Mouse (Mus musculus): ENCODE measurements at regions not wholly inside any gene's neighbourhood (a gene's known extent, or its start where the extent isn't known, plus 50 kb on each side); places are given as distances from the start of the nearest gene placed in this dataset.

GRCm38 (mm10) chr15:93974727-93975126 lies 379.0 kb upstream of the Prickle1 start:
- no peak for DNase-seq (ENCODE audit: low spot score)

- no peak for DNase-seq (ENCODE audit: low spot score)
Observed at GRCm38 (mm10) chr15:93972979-93973378, 377.3 kb upstream of the Prickle1 start.

- no peak for DNase-seq (ENCODE audit: low spot score)
Observed at GRCm38 (mm10) chr15:93961950-93962349, 366.3 kb upstream of the Prickle1 start.

GRCm38 (mm10) chr15:93959931-93960330 lies 364.2 kb upstream of the Prickle1 start:
- DNase-seq (ENCODE audit: low spot score): no peak

- DNase-seq (ENCODE audit: low spot score): no peak
Observed at GRCm38 (mm10) chr15:93958086-93958485, 362.4 kb upstream of the Prickle1 start.

GRCm38 (mm10) chr15:93956801-93957200 lies 361.1 kb upstream of the Prickle1 start:
- no peak for DNase-seq (ENCODE audit: low spot score)

GRCm38 (mm10) chr15:93953548-93953947 lies 357.9 kb upstream of the Prickle1 start:
- no peak for DNase-seq (ENCODE audit: low spot score)

GRCm38 (mm10) chr15:93950441-93950840 lies 354.8 kb upstream of the Prickle1 start:
- no peak for DNase-seq (ENCODE audit: low spot score)

- no peak for DNase-seq (ENCODE audit: low spot score)
Observed at GRCm38 (mm10) chr15:93948902-93949301, 353.2 kb upstream of the Prickle1 start.

GRCm38 (mm10) chr15:93943545-93943944 lies 347.9 kb upstream of the Prickle1 start:
- no peak for DNase-seq (ENCODE audit: low spot score)

GRCm38 (mm10) chr15:93932971-93933496 lies 337.3 kb upstream of the Prickle1 start:
- DNase-seq (ENCODE audit: low spot score): no peak

GRCm38 (mm10) chr15:93926842-93927241 lies 331.2 kb upstream of the Prickle1 start:
- DNase-seq (ENCODE audit: low spot score): no peak

GRCm38 (mm10) chr15:93926262-93926661 lies 330.6 kb upstream of the Prickle1 start:
- DNase-seq (ENCODE audit: low spot score): no peak

- DNase-seq (ENCODE audit: low spot score): no peak
Observed at GRCm38 (mm10) chr15:93921457-93922234, 326.0 kb upstream of the Prickle1 start.

- DNase-seq (ENCODE audit: low spot score): no peak
Observed at GRCm38 (mm10) chr15:93920996-93921395, 325.3 kb upstream of the Prickle1 start.

- no peak for DNase-seq (ENCODE audit: low spot score)
Observed at GRCm38 (mm10) chr15:93919577-93919976, 323.9 kb upstream of the Prickle1 start.

GRCm38 (mm10) chr15:93916856-93917255 lies 321.2 kb upstream of the Prickle1 start:
- DNase-seq (ENCODE audit: low spot score): no peak

- DNase-seq (ENCODE audit: low spot score): no peak
Observed at GRCm38 (mm10) chr15:93913462-93913861, 317.8 kb upstream of the Prickle1 start.

GRCm38 (mm10) chr15:93913041-93913440 lies 317.4 kb upstream of the Prickle1 start:
- no peak for DNase-seq (ENCODE audit: low spot score)

- DNase-seq (ENCODE audit: low spot score): no peak
Observed at GRCm38 (mm10) chr15:93910981-93911431, 315.3 kb upstream of the Prickle1 start.

GRCm38 (mm10) chr15:93910158-93910557 lies 314.5 kb upstream of the Prickle1 start:
- no peak for DNase-seq (ENCODE audit: low spot score)

GRCm38 (mm10) chr15:93903671-93904603 lies 308.2 kb upstream of the Prickle1 start:
- no peak for DNase-seq (ENCODE audit: low spot score)

All from gastrocnemius, adult 18-20 months (tissue).